Mouse (Mus musculus): ENCODE measurements around the gene BC017158. TPM values are rescaled to one million over a fixed set of nuclear protein-coding genes. Genes with fewer than 3 reads are reported as not detected.

BC017158 gene
- total RNA-seq, 2 experiments from 2014 or later: 5.4 to 5.6 TPM

DNA sequence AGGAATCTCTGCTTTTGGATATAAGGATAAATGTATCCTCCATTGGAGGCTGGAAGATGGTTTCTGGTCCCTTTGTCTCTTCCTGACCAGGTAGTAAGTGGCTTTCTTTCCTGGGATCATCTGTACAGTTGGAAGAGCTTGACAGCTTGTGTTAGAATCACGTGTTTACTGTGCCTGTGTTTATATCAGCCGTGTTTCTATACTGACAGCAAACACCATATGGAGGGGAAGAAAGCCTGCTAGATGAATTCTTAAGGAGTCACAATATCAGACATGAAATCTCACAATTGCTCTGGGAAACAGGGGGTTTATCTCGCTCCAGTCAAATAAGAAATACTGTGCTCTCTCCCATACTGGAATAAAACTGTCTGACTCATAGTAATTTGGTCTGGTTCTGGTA lies 11.2 kb upstream of the BC017158 start:
- no peak for DNase-seq

DNA sequence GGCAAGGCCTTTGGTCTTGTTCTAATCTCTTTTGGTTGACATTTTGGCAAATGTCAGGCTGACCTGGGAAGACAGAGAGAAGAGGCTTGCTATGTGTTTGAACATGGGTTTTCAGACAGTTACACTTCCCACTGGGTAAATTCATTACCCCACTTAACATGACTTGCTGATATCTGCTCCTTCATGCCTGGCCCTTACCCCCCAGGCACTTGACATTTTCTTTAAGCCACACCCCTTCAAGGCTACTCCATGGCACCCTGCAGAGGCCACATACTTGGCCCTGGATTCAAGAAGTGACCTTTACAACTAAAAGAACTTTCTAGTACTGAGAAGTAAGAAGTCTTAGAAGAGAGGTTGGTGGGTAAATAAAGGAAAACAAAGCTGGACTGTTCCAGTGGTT lies 9.9 kb upstream of the BC017158 start:
- DNase-seq: no peak

DNA sequence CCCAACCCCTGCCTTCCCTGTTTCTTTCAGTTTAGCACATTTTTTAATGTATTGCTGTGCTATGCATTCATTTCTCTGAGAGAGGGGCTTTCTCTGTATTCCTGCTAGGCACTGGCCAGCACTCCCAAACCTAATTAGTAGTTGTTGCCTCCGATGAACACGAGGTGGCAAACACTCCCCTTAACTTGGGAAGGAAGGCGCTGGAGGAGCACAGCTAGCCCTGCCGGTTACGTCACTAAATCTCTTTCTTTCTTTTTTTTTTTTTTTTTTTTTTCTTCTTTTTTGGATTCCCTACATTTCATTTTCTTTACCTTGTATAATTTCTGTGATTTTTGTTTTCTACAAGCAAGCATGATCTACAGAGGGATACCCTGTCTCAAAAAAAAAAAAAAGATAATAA lies 6.9 kb upstream of the BC017158 start:
- peak; percentile 54 to 55 for DNase-seq

DNA sequence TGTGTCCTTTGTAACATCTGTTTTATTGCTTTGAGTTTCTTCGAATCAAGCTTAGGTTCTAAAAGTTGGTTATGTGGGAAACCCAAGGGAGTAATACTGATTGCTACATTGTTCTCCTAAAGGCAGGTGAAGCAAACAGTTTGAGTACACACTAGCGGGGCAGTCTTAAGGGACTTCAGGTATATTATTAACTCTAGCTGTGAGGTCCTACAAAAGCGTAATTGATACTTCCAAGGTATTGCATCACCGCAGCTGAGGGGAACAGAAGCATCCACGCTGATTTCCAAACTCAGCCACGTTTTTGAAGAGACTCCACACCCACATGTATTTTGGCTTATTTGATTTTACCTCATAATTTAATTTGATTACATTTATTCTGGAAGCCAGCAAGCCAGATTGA lies 6.2 kb upstream of the BC017158 start:
- DNase-seq: no peak

- DNase-seq: no peak
Measured at GRCm38 (mm10) chr7:128302151-128302550, 4.2 kb upstream of the BC017158 start.

DNA sequence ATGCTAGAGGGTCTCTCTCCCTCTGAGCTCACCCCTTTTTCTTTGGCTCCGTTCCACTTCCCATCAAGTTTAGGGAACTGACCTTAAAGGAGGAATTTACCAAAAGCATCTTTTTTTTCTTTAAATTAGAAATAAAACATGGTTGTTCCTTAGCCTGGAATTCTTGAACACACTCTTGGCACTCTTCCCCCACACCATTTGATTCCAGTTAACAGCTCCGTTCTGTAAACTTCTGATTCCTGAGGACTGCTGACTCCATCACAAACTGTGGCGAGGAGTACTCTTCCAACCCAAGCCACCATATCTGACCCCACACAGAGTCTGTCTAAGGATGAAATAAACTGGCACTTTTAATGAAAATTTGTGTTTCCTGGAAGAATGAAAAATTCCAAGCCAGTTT lies 3.0 kb upstream of the BC017158 start:
- no peak for DNase-seq

- no peak for DNase-seq
Measured at GRCm38 (mm10) chr7:128298481-128299342, 742 bp upstream of the BC017158 start.

GRCm38 (mm10) chr7:128297291-128297616 lies 716 bp downstream of the BC017158 start:
- no peak for DNase-seq

DNA sequence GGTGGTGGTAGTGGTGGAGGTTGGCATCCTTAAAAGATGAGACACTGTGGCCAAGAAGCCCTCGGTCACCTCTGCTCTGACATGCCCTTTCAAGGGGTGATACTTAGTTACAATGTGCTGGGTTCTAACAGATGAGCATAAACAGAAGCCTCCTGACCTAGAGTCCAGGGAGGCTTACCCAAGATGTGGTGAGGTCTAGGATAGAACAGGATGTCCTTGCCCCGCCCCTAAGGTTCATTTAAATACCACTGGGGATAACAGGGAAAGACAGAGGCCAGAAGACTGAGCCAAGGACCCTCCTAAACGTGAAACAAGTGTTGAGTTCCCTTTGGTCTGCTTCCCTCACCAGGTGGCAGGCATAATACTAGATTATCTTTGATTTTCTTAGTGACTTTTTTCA lies 1.5 kb downstream of the BC017158 start:
- no peak for DNase-seq

DNA sequence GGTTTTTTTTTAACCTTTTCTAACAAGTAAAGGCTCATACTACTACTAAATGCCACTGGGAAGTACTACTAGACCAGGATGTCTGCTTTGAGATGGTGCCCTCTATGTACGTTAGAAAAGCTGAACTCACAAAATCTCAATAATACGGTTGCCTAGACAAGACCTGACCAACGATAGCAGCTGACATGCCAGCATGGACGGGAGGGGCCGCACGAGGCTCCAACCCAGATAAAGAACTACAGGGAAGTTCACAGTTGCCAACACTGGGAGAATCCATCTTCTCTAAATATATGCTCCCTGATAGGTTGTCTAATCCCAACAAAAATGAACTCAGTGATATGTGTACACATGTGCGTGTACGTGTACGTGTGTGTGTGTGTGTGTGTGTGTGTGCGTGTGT lies 3.2 kb downstream of the BC017158 start:
- no peak for DNase-seq

DNA sequence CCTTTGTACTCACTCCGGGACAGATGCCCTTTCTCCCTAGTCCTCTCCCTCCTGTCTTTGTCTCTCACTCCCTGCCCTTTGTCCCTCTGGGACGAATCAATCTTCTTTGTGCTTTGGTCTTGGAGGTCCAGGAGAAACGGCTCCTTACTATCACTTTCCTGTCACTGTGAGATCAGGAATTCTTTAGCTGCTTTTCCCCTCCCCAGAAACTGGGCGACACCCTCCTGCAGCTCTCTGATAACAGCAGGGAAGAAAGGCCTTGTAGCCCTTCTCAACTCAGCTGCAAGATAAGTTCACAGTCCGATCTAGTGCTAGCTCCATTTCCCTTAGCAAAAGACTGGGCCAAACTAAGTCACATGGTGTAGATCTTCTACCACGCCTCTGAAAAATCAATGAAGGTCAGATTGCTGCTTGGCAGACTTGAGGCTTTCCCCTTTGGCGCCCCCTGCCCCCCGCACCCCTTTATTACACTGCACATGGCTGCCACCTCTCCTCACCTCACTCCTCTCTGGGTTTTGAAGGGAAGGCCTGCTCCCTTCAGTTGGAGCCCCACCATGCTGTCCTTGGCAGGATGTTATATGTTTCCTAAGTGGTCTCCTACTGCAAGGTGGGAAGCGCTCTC lies 8.9 kb downstream of the BC017158 start:
- no peak for DNase-seq

DNA sequence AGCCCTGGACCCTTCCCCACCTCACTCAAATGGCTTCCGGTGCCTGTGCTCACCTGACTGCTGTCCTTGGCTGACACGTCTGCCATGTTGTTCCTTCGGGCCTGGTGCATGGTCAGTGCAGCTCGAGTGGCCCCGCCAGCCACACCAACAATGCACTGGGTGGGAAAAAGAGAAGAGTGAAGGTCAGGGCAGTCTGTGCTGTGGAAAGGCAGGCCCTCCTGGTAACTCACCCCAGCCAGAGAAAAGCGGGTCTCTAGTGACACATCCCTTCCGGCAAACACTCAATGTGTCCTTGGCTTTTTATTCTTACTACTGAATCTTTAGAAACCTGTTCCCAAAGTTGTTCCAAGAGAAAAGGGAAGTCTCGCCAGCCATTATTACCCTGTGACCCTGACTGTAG lies 12.9 kb downstream of the BC017158 start:
- no peak for DNase-seq

DNA sequence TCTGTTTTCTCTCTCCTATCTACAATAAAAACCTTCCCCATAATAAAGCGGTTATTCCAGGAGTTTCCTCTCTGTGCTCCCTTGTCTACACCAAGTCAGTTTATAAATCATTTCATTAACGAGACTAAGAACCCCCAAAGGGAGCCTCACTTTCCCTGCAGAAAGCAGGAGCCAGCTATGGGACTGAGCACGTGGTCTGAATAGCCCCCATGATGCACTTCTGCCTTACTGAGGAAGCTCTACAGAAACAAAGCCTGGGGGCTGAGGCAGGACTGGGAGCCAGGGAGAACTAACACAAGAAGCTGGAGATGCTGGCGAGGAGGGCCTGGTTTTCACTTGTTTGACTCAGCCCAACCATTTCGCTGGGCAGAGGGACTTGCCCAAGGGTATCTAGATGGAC lies 13.9 kb downstream of the BC017158 start:
- DNase-seq: no peak

DNA sequence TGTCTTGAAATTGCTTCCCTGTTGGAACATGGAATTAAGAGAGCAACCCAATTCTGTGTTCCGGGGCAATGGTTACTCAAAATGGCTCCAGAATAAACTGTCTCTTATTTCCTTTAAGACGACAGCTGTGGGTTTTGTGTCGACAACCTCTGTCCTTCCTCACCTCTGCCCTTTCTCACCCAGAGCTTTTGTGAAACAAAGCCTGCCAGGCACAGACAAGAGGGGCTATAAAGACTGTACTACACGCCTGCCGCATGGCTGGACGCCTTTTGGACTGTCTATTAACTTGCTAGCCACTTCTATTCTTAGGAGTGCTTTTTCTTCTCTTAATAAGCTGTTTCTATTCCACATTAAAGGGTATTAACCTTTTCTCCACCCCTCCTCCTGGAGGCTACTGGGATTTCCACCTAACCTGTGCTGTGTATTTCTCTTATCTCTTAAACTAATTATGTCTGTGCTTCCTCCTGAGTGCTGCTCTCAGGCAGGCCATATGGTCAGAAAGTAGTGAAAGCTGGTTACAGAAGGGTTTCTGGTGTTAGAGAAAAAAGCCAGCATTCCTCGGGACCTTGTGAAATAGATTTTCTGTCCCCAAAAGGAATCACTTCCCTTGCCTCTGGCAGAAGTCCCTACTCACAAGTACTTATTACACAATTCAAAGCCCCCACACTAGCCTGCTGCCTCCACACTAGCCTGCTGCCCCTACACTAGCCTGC lies 15.3 kb downstream of the BC017158 start:
- no peak for DNase-seq

DNA sequence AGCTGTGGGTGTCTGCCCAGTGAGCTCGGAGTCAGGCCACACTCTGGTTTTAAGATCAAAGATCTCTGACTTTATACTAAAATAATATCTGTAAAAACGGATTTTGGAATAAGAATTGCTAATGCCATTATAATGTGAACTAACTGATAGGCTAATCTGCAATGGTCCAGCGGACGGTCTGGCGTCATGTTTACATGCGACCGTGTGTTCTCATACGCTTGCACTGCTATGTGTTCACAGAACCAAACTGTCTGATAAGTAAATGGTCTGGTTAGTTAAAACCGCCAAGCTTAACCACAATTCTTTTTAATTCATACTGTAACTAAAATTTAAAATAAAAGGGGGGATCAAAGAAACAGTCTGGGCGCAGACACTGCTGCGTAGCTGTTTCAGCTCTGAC lies 16.2 kb downstream of the BC017158 start:
- DNase-seq: no peak

GRCm38 (mm10) chr7:128279750-128280149 lies 18.2 kb downstream of the BC017158 start:
- DNase-seq: no peak

- DNase-seq: no peak
Measured at GRCm38 (mm10) chr7:128276051-128276450, 21.9 kb downstream of the BC017158 start.

DNA sequence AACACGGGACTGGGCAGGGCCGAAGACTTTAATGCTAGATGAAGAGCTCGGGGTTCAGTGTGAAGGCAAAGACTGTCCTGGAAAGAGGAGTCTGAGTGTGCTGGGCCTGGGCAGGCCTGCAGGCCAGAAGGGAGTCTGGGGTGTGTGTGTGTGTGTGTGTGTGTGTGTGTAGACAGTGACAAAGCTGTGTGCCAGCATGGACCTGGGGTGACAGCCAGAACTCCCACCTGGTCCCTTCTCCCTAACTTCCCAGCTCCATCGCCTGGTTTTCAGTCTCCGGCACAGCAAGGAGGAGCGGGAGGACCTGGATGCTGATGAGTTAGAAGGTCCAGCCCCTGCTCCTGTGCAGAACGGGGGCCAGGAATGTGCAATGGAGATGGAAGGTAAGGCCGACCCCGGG lies 26.5 kb downstream of the BC017158 start:
- no peak for DNase-seq

- no peak for DNase-seq
Measured at GRCm38 (mm10) chr7:128270431-128270850, 27.5 kb downstream of the BC017158 start.

DNA sequence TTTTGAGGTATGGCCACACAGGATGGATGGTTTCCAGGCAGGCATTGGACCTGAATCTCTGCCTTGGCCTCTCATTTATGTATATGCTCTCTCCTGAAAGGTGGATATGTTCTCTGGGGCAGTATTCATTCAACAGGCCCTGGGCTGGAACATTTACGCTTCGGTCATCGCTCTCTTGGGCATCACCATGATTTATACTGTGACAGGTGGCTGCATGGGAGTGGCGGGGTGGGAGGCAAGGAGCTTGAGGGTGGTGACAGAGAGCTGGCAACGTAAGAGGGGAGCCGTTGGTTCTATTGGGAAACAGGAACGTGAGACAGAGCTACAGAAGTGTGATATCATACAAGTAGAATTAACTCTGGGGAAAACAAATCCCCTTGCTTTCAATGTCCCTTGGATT lies 30.2 kb downstream of the BC017158 start:
- DNase-seq: no peak

DNA sequence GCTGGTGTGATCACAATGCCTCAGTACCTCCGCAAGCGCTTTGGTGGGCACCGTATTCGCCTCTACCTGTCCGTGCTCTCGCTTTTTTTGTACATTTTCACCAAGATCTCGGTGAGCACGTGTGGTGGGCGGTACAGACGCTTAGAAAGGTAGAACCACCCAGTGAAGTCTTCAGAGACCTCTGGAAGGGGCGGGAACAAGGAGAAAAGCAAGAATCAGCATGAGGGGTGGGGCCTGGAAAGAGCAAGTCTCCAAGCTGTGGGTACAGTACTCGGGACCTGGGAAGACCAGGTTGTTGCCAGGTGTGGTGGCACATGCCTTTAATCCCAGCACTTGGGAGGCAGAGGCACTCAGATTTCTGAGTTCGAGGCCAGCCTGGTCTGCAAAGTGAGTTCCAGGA lies 30.6 kb downstream of the BC017158 start:
- no peak for DNase-seq

GRCm38 (mm10) chr7:128266056-128266455 lies 31.9 kb downstream of the BC017158 start:
- DNase-seq: no peak

GRCm38 (mm10) chr7:128265411-128265810 lies 32.6 kb downstream of the BC017158 start, which contains the start of gene Slc5a2:
Gene Slc5a2 (plus strand): TSS chr7:128265657.
- no peak for DNase-seq
